Mouse (Mus musculus) stomach, embryonic 14.5 days (tissue): Measurements from ENCODE around the gene Gm6657. TPM values are rescaled to one million over a fixed set of nuclear protein-coding genes. Genes with fewer than 3 reads are reported as not detected.

ENCODE experiments used
- ATAC-seq: fragments of 200-750 bp; cut with Nextera tagmentation; 2 replicates; pipeline ENCODE4 v1.8.0; 2017; ENCODE audit warnings: low read depth, moderate TSS enrichment; ENCODE audit not compliant: insufficient number of reproducible peaks, insufficient read depth, low FRiP score
- H3K27ac ChIP-seq: fragments of 300-500 bp; sonication (generic); 2 replicates; pipeline ENCODE4 v1.5.1; 2014; ENCODE audit warnings: mild to moderate bottlenecking, low read length, moderate library complexity, mixed read lengths
- H3K27me3 ChIP-seq: fragments of 300-500 bp; sonication (generic); 2 replicates; pipeline ENCODE4 v1.6.1; 2014; ENCODE audit warnings: low read length, control low read depth, mixed read lengths; ENCODE audit not compliant: control insufficient read depth, insufficient read depth
- H3K36me3 ChIP-seq: fragments of 300-500 bp; sonication (generic); 2 replicates; pipeline ENCODE4 v1.6.1; 2014; ENCODE audit warnings: mild to moderate bottlenecking, control low read depth, low read length, moderate library complexity, mixed read lengths; ENCODE audit not compliant: control insufficient read depth, insufficient read depth
- H3K4me1 ChIP-seq: fragments of 300-500 bp; sonication (generic); 2 replicates; pipeline ENCODE4 v1.6.1; 2014; ENCODE audit warnings: low read length, control low read depth, mixed read lengths; ENCODE audit not compliant: control insufficient read depth, insufficient read depth
- H3K4me2 ChIP-seq: fragments of 300-500 bp; sonication (generic); replicated peaks from 2 replicates; pipeline ENCODE4 v1.6.1; 2014; ENCODE audit warnings: low read depth, low read length, control low read depth
- H3K4me3 ChIP-seq: fragments of 300-500 bp; sonication (generic); 2 replicates; pipeline ENCODE4 v1.5.1; 2014; ENCODE audit warnings: low read depth, low read length, control low read depth
- H3K9ac ChIP-seq: fragments of 300-500 bp; sonication (generic); replicated peaks from 2 replicates; pipeline ENCODE4 v1.6.1; 2014; ENCODE audit warnings: low read depth, mild to moderate bottlenecking, control low read depth, low read length, moderate library complexity, mixed read lengths
- H3K9me3 ChIP-seq: fragments of 300-500 bp; sonication (generic); 2 replicates; pipeline ENCODE4 v1.6.1; 2016; ENCODE audit warnings: low read depth, low read length, control low read depth; ENCODE audit not compliant: control insufficient read depth
- WGBS: fragments of 180-500 bp; shearing (Covaris S2); extraction: QIAGEN DNeasy Blood & Tissue Kit; methylation state at CpG from one replicate; pipeline ENCODE4 v1.1.7; 2014; 5-methylcytosine and 5-hydroxymethylcytosine counted together
- polyA plus RNA-seq: library from polyadenylated mRNA; unstranded; fragments of >200 nt; fragmentation: Nextera tagmentation; extraction: Ambion mirVana; gene quantifications from 2 replicates; pipeline ENCODE4 v1.2.1, GENCODE M21; 2014

Gm6657 gene
- polyA plus RNA-seq, 1 experiment from 2014 or later = not detected

- ATAC-seq = no peak
- H3K9me3 ChIP-seq = no peaks in the 10 kb centered on the region
Measured at GRCm38 (mm10) chr12:78232560-78232959, 38.5 kb downstream of the Gm6657 start.

GRCm38 (mm10) chr12:78248366-78248765, 54.3 kb downstream of the Gm6657 start:
- Histone ChIP-seq H3K36me3 (no peaks in the 10 kb centered on the region), H3K9me3 (no peaks in the 10 kb centered on the region), H3K9ac (no peak overlapping the region), H3K4me2 (no peak overlapping the region), H3K4me1 (no peaks in the 10 kb centered on the region), H3K4me3 (no peak overlapping the region), H3K27me3 (no peaks in the 10 kb centered on the region), H3K27ac (no peak overlapping the region)
- WGBS = 50% methylated on average over 1 of the region's 1 CpGs
- no peak for ATAC-seq

More at GRCm38 (mm10) chr12:78232560-78232959, 38.5 kb downstream of the Gm6657 start:
- Histone ChIP-seq H3K4me2 (no peak overlapping the region), H3K27ac (no peak overlapping the region), H3K9ac (no peak overlapping the region), H3K4me1 (no peaks in the 10 kb centered on the region), H3K27me3 (no peaks in the 10 kb centered on the region), H3K36me3 (no peaks in the 10 kb centered on the region), H3K4me3 (no peak overlapping the region)

- no peaks in the 10 kb centered on the region for H3K36me3 ChIP-seq
- no peaks in the 10 kb centered on the region for H3K9me3 ChIP-seq
- no peak overlapping the region for H3K27ac ChIP-seq
- no peak overlapping the region for H3K4me3 ChIP-seq
- H3K27me3 ChIP-seq = no peaks in the 10 kb centered on the region
- ATAC-seq = no peak
- H3K4me1 ChIP-seq = no peaks in the 10 kb centered on the region
- no peak overlapping the region for H3K4me2 ChIP-seq
- H3K9ac ChIP-seq = no peak overlapping the region
Measured at GRCm38 (mm10) chr12:78249151-78249550, 55.1 kb downstream of the Gm6657 start.

Other genes starting within 250 kb of the Gm6657 start
- 21.0 and 26.1 TPM in 2 replicates for gene Gphn, start 32.1 kb downstream of the Gm6657 start, polyA plus RNA-seq